Mouse (Mus musculus) G1E (cell line): Measurements from ENCODE around the gene Etnppl.

ENCODE experiments used
- CTCF ChIP-seq: IDR thresholded peaks from 2 replicates; pipeline ENCODE4 v1.5.1; 2012; ENCODE audit warnings: low read depth, low read length, inconsistent platforms, mixed read lengths
- GATA2 ChIP-seq: IDR thresholded peaks from 2 replicates; pipeline ENCODE4 v1.6.1; 2012; ENCODE audit warnings: low read depth, low read length, inconsistent platforms, borderline replicate concordance
- TAL1 ChIP-seq: conservative IDR thresholded peaks from 2 replicates; pipeline ENCODE4 v1.6.1; 2012; ENCODE audit warnings: low read depth, low read length, inconsistent platforms, mixed read lengths

GRCm38 (mm10) chr3:130646110-130646810 lies 29.0 kb downstream of the Etnppl start:
- no peak for TF ChIP-seq CTCF
- no peak for TF ChIP-seq TAL1
- no peak for TF ChIP-seq GATA2
